Mouse (Mus musculus) heart, embryonic 10.5 days (tissue): ENCODE data around the gene Srsf12. TPM values are rescaled to one million over a fixed set of nuclear protein-coding genes. Genes with fewer than 3 reads are reported as not detected.

Source experiments
- DNase-seq: peaks from one replicate; pipeline ENCODE4 v3.0.0-alpha.2; 2017; ENCODE audit warnings: low spot score
- H3K27ac ChIP-seq: fragments of 300-500 bp; sonication (generic); 2 replicates; pipeline ENCODE4 v1.5.1; 2016; ENCODE audit warnings: mild to moderate bottlenecking
- H3K27me3 ChIP-seq: fragments of 300-500 bp; sonication (generic); 2 replicates; pipeline ENCODE4 v1.6.1; 2016; ENCODE audit warnings: mild to moderate bottlenecking; ENCODE audit not compliant: poor library complexity, insufficient read depth, severe bottlenecking
- H3K36me3 ChIP-seq: fragments of 300-500 bp; sonication (generic); 2 replicates; pipeline ENCODE4 v1.6.1; 2016; ENCODE audit warnings: mild to moderate bottlenecking, moderate library complexity
- H3K4me1 ChIP-seq: fragments of 300-500 bp; sonication (generic); 2 replicates; pipeline ENCODE4 v1.6.1; 2016; ENCODE audit warnings: mild to moderate bottlenecking
- H3K4me3 ChIP-seq: fragments of 300-500 bp; sonication (generic); 2 replicates; pipeline ENCODE4 v1.5.1; 2016; ENCODE audit warnings: mild to moderate bottlenecking, moderate library complexity
- H3K9me3 ChIP-seq: fragments of 300-500 bp; sonication (generic); 2 replicates; pipeline ENCODE4 v1.6.1; 2016; ENCODE audit warnings: mild to moderate bottlenecking, moderate library complexity
- WGBS: fragments of 180-500 bp; shearing (Covaris S2); methylation state at CpG from one replicate; pipeline ENCODE4 v1.1.7; 2016; 5-methylcytosine and 5-hydroxymethylcytosine counted together
- polyA plus RNA-seq: library from polyadenylated mRNA; unstranded; fragments of >200 nt; fragmentation: Nextera tagmentation; extraction: Ambion mirVana; gene quantifications from 2 replicates; pipeline ENCODE4 v1.2.1, GENCODE M21; 2016

Gene Srsf12
- 1.5 and 1.9 TPM in 2 replicates for polyA plus RNA-seq

DNA sequence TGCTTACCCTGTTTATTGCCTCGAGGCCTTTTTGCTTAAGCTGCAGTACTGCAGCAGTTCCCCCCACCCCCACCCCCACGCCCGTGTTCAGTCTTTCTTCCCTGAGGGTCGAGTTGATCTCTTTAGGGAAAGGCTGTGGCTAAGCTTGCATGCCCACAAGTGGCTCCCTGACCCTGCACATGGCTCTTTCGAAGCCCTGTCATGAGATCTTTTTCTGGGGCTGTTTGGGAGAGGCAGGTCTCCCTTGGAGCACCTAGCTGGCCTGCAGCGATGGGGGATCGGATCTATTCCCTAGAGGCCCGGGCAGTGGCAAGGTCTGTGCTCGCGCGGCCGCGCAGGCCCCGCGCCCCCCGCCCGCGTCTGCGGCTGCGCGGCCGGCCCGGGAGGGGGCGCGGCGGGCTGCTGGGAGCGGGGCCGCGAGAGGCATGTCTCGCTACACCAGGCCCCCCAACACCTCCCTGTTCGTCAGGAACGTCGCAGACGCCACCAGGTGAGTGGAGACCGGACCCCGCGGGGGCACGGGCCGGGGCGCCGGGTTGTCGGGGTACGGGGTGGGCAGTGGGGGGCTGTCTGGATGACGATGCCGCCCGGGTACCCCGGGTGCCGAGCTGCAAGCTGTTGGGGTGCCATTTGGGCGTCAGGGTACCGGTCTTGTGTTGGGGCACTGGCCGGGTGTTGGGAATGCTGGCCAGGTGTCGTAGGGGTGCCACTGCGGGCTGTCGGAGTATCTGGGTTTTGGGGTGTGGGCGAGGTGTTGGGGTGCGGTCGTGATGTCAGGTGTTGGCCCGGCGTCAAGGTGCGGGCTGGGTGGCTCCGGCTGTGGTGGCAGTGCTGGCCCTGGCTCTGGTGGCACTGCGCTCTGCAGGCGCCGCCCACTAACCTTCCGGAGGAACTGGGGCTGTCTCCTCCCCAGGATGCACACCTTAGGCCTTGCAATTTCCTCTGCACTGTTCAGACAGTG is at the start of gene Srsf12:
Gene Srsf12 (plus strand): TSS at position 111 of the 961 bp plus-strand sequence.
- WGBS = 3% methylated on average over 64 of the region's 65 CpGs
- Histone ChIP-seq H3K36me3 (no peaks in the 10 kb centered on the region), H3K9me3 (no peaks in the 10 kb centered on the region), H3K4me3 (peak within 1 kb of the TSS; percentile 85), H3K27ac (peak within 1 kb of the TSS; percentile 77), H3K27me3 (0 out of 2 replicates have a peak, but pooled peaks cover 3% of the 10 kb centered on the region), H3K4me1 (peaks cover 13% of the 10 kb centered on the region)
- peak; percentile 75 for DNase-seq

- no peak overlapping the region for H3K27ac ChIP-seq
- H3K36me3 ChIP-seq = 0 out of 2 replicates have a peak, but pooled peaks cover 4% of the 10 kb centered on the region
- H3K4me1 ChIP-seq = no peaks in the 10 kb centered on the region
- peaks cover 14% of the 10 kb centered on the region; the same call in 1 of the 2 replicates for H3K27me3 ChIP-seq
- 77% methylated on average over 5 of the region's 5 CpGs for WGBS
- H3K4me3 ChIP-seq = no peak overlapping the region
- H3K9me3 ChIP-seq = no peaks in the 10 kb centered on the region
- no peak for DNase-seq
These were observed 25.3 kb upstream of the Srsf12 start for GRCm38 (mm10) chr4:33183477-33183876.

- Histone ChIP-seq H3K9me3 (no peaks in the 10 kb centered on the region), H3K27ac (no peak overlapping the region), H3K4me1 (0 out of 2 replicates have a peak, but pooled peaks cover 3% of the 10 kb centered on the region), H3K36me3 (0 out of 2 replicates have a peak, but pooled peaks cover 4% of the 10 kb centered on the region), H3K27me3 (peaks cover 14% of the 10 kb centered on the region; the same call in 1 of the 2 replicates), H3K4me3 (peak overlapping the region; percentile 75)
- DNase-seq = no peak
- 19% methylated on average over 9 of the region's 9 CpGs for WGBS
These were observed 20.6 kb upstream of the Srsf12 start for GRCm38 (mm10) chr4:33188164-33188563.

DNA sequence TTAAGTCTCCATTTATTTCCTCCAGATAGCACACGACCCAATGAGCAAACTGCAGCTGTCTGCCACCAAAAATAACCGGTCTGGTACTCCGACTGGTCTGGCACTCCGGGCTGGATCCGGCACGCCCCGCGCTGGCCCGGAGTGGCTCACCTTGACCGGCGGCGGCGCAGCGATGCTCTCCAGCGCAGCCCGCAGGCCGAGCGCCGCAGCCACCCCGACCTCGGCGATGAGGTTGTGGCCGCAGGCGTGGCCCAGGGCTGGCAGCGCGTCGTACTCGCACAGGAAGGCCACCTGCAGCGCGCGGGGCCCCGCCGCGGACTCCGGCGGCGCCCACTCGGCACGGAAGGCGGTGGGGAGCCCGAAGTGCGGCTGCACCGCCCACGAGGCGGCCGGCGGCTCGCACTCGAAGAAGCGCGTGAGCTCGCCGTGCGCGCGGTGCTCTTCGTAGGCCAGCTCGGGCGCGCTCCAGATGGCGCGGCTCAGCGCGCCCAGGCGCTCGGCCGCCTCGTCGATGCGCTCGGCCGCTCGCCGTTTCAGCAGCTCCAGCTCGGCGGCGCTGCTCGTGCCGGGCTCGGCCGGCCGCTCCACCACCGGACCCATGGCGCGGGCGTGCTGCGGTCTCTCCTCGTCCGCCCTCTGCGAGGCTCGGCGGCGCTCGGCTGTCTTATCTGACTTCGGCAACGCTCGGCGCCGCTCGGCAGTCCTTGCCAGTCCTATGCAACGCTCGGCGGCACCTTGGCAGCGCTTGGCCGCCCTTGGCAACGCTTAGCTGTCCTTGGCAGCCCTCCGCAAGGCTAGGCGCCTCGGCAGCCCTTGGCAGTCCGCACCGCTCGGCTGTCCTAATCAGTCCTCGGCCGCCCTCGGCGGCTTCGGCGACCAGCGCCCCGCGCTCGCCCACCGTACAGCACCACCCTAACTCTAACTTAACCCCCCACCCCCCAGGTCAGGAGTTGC is 19.7 kb upstream of the Srsf12 start:
- H3K4me1 ChIP-seq = 0 out of 2 replicates have a peak, but pooled peaks cover 3% of the 10 kb centered on the region
- H3K4me3 ChIP-seq = peak overlapping the region; percentile 75
- H3K36me3 ChIP-seq = no peaks in the 10 kb centered on the region
- peak overlapping the region; percentile 86 for H3K27ac ChIP-seq
- H3K9me3 ChIP-seq = no peaks in the 10 kb centered on the region
- peaks cover 14% of the 10 kb centered on the region; the same call in 1 of the 2 replicates for H3K27me3 ChIP-seq
- peak; percentile 89 for DNase-seq
- 1% methylated on average over 123 of the region's 123 CpGs for WGBS

- H3K27ac ChIP-seq = peak within 1 kb of the TSS; percentile 86
- 0 out of 2 replicates have a peak, but pooled peaks cover 3% of the 10 kb centered on the region for H3K4me1 ChIP-seq
- WGBS = 14% methylated on average over 6 of the region's 6 CpGs
These were observed 19.1 kb upstream of the Srsf12 start, which contains the start of gene Pm20d2 for GRCm38 (mm10) chr4:33189735-33190036. Pm20d2 (minus strand) TSS chr4:33189737.

GRCm38 (mm10) chr4:33198117-33198516 is 10.7 kb upstream of the Srsf12 start:
- peak; percentile 39 for DNase-seq
- H3K9me3 ChIP-seq = no peaks in the 10 kb centered on the region
- H3K36me3 ChIP-seq = no peaks in the 10 kb centered on the region
- H3K4me3 ChIP-seq = no peak overlapping the region
- H3K27ac ChIP-seq = no peak overlapping the region
- 20% methylated on average over 2 of the region's 2 CpGs for WGBS
- no peaks in the 10 kb centered on the region for H3K27me3 ChIP-seq
- no peaks in the 10 kb centered on the region for H3K4me1 ChIP-seq

More at GRCm38 (mm10) chr4:33189735-33190036, 19.1 kb upstream of the Srsf12 start, which contains the start of gene Pm20d2:
- H3K27me3 ChIP-seq = peaks cover 14% of the 10 kb centered on the region; the same call in 1 of the 2 replicates
- no peaks in the 10 kb centered on the region for H3K9me3 ChIP-seq
- no peak for DNase-seq
- H3K4me3 ChIP-seq = peak within 1 kb of the TSS; percentile 75
- H3K36me3 ChIP-seq = no peaks in the 10 kb centered on the region

DNA sequence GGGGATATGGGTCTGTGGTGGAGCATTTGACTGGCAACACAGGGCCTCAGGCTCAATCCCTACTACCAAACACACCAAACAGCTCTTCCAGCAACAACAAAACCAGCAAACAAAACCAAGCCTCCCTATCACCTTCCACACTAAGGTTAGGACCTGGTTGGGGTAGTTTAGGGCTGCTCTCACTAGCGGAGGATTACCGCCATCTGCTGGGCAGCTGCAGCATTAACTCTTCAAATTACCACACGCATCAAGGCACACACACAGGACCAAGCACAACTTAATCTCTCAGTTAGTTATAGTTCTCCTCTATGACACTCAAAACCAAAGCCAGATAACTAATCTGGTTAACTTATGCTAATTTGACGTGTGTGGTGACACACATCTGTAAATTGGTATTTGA is 4.1 kb upstream of the Srsf12 start:
- DNase-seq = peak; percentile 80
- Histone ChIP-seq H3K36me3 (no peaks in the 10 kb centered on the region), H3K4me1 (peaks cover 13% of the 10 kb centered on the region), H3K27ac (no peak overlapping the region), H3K27me3 (0 out of 2 replicates have a peak, but pooled peaks cover 3% of the 10 kb centered on the region), H3K4me3 (no peak overlapping the region), H3K9me3 (no peaks in the 10 kb centered on the region)
- 6% methylated on average over 4 of the region's 4 CpGs for WGBS

DNA sequence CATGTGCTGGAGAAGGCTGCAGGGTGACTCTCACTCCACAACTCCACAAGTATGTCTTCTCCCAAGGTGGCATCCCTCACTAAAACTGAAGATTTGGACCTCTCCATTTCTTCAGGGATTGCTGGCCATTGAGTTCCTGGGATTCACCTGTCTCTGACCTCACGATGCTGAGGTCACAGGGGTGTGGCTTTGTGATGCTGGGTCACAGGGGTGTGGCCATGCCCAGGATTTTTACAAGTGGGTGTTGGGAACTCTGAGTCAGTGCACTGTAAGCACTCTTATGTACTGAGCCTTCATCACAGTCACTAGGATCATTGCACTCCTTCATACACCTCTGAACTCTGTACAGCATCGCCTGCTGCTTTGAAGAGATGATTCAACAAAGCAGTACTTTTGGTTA is 1.2 kb upstream of the Srsf12 start:
- Histone ChIP-seq H3K27ac (no peak overlapping the region), H3K4me1 (peaks cover 13% of the 10 kb centered on the region), H3K9me3 (no peaks in the 10 kb centered on the region), H3K27me3 (0 out of 2 replicates have a peak, but pooled peaks cover 3% of the 10 kb centered on the region), H3K36me3 (no peaks in the 10 kb centered on the region), H3K4me3 (no peak overlapping the region)
- DNase-seq = no peak
- WGBS = 72% methylated on average over 2 of the region's 2 CpGs

GRCm38 (mm10) chr4:33221847-33222246 is 13.1 kb downstream of the Srsf12 start:
- no peak for DNase-seq
- no peak overlapping the region for H3K27ac ChIP-seq
- no peaks in the 10 kb centered on the region for H3K27me3 ChIP-seq
- WGBS = 70% methylated on average over 1 of the region's 1 CpGs
- no peaks in the 10 kb centered on the region for H3K36me3 ChIP-seq
- H3K4me1 ChIP-seq = no peaks in the 10 kb centered on the region
- H3K4me3 ChIP-seq = no peak overlapping the region
- H3K9me3 ChIP-seq = no peaks in the 10 kb centered on the region

GRCm38 (mm10) chr4:33224003-33224675 is 15.3 kb downstream of the Srsf12 start:
- no peak for DNase-seq
- Histone ChIP-seq H3K36me3 (no peaks in the 10 kb centered on the region), H3K4me1 (no peaks in the 10 kb centered on the region), H3K27ac (no peak overlapping the region), H3K9me3 (no peaks in the 10 kb centered on the region), H3K27me3 (no peaks in the 10 kb centered on the region), H3K4me3 (no peak overlapping the region)
- WGBS = 69% methylated on average over 7 of the region's 7 CpGs

GRCm38 (mm10) chr4:33227164-33227563 is 18.4 kb downstream of the Srsf12 start:
- Histone ChIP-seq H3K4me1 (no peaks in the 10 kb centered on the region), H3K36me3 (no peaks in the 10 kb centered on the region), H3K4me3 (no peak overlapping the region), H3K27ac (no peak overlapping the region), H3K27me3 (no peaks in the 10 kb centered on the region), H3K9me3 (no peaks in the 10 kb centered on the region)
- DNase-seq = no peak
- WGBS = 86% methylated on average over 7 of the region's 7 CpGs

- no peak overlapping the region for H3K27ac ChIP-seq
- WGBS = 86% methylated on average over 4 of the region's 4 CpGs
- no peak overlapping the region for H3K4me3 ChIP-seq
- H3K9me3 ChIP-seq = no peaks in the 10 kb centered on the region
- no peak for DNase-seq
- no peaks in the 10 kb centered on the region for H3K36me3 ChIP-seq
- no peaks in the 10 kb centered on the region for H3K4me1 ChIP-seq
- no peaks in the 10 kb centered on the region for H3K27me3 ChIP-seq
These were observed 20.8 kb downstream of the Srsf12 start for GRCm38 (mm10) chr4:33229639-33230038.
